Mouse (Mus musculus) small intestine, adult 2 months (tissue): ENCODE results near the gene Hps6. TPM values are rescaled to one million over a fixed set of nuclear protein-coding genes. Genes with fewer than 3 reads are reported as not detected.

Experiments used
- H3K27ac ChIP-seq: fragments of 200-500 bp; 2 replicates; pipeline ENCODE4 v1.5.1; 2012; ENCODE audit warnings: low read depth, low read length, control low read depth, inconsistent platforms; ENCODE audit not compliant: insufficient read depth
- H3K27me3 ChIP-seq: fragments of 200-500 bp; 2 replicates; pipeline ENCODE4 v1.6.1; 2012; ENCODE audit warnings: mild to moderate bottlenecking, moderate library complexity, low read length, inconsistent platforms; ENCODE audit not compliant: control insufficient read depth, insufficient read depth
- H3K36me3 ChIP-seq: fragments of 200-500 bp; 2 replicates; pipeline ENCODE4 v1.6.1; 2012; ENCODE audit warnings: mild to moderate bottlenecking, low read length, control low read depth, inconsistent platforms; ENCODE audit not compliant: control insufficient read depth, insufficient read depth
- H3K4me1 ChIP-seq: fragments of 200-500 bp; 2 replicates; pipeline ENCODE4 v1.6.1; 2012; ENCODE audit warnings: low read length, inconsistent platforms, mixed read lengths; ENCODE audit not compliant: control insufficient read depth, insufficient read depth, insufficient read length
- H3K4me3 ChIP-seq: fragments of 200-500 bp; 2 replicates; pipeline ENCODE4 v1.5.1; 2012; ENCODE audit warnings: low read depth, mild to moderate bottlenecking, control low read depth, inconsistent platforms, low read length, moderate library complexity
- CTCF ChIP-seq: fragments of 200-500 bp; IDR thresholded peaks from 2 replicates; pipeline ENCODE4 v1.5.1; 2012; ENCODE audit warnings: low read depth, mild to moderate bottlenecking, control low read depth, inconsistent platforms, low read length, moderate library complexity, mixed read lengths; ENCODE audit not compliant: insufficient replicate concordance, insufficient read length; ENCODE audit errors: extremely low read depth
- POLR2A ChIP-seq: fragments of 200-500 bp; IDR thresholded peaks from 2 replicates; pipeline ENCODE4 v1.6.1; 2012; ENCODE audit warnings: low read depth, mild to moderate bottlenecking, control low read depth, inconsistent platforms, low read length, moderate library complexity
- WGBS: fragments of 180-500 bp; shearing (Covaris S2); methylation state at CpG from one replicate; pipeline ENCODE4 v1.1.7; 2018; 5-methylcytosine and 5-hydroxymethylcytosine counted together
- polyA plus RNA-seq: library from polyadenylated mRNA; depleted of rRNA; stranded (reverse); fragments of >200 nt; gene quantifications from 2 replicates; pipeline ENCODE4 v1.2.3, GENCODE M21; 2012

Gene Hps6
- polyA plus RNA-seq, 1 experiment = 5.6 TPM

GRCm38 (mm10) chr19:46037243-46037924, 34.1 kb downstream of the Hps6 start:
- Histone ChIP-seq H3K27me3 (no peaks in the 10 kb centered on the region), H3K27ac (no peak overlapping the region), H3K4me3 (peak overlapping the region; percentile 3; the same call in 1 of the 2 replicates), H3K4me1 (peaks cover 23% of the 10 kb centered on the region), H3K36me3 (peaks cover 34% of the 10 kb centered on the region)
- TF ChIP-seq CTCF = no peak
- TF ChIP-seq POLR2A = no peak
- 17% methylated on average over 6 of the region's 6 CpGs for WGBS

- H3K4me1 ChIP-seq = peaks cover 27% of the 10 kb centered on the region
- 9% methylated on average over 13 of the region's 13 CpGs for WGBS
- peak overlapping the region; percentile 64 for H3K4me3 ChIP-seq
- no peaks in the 10 kb centered on the region for H3K27me3 ChIP-seq
- H3K27ac ChIP-seq = no peak overlapping the region
- TF ChIP-seq CTCF (no peak), POLR2A (peak; percentile 25; the same call in 1 of the 2 replicates)
- peaks cover 27% of the 10 kb centered on the region for H3K36me3 ChIP-seq
Observed at GRCm38 (mm10) chr19:46037925-46038850, 34.9 kb downstream of the Hps6 start.

- peak overlapping the region; percentile 64 for H3K4me3 ChIP-seq
- peaks cover 27% of the 10 kb centered on the region for H3K4me1 ChIP-seq
- WGBS = 1% methylated on average over 17 of the region's 17 CpGs
- H3K27me3 ChIP-seq = no peaks in the 10 kb centered on the region
- H3K27ac ChIP-seq = no peak overlapping the region
- TF ChIP-seq CTCF (no peak), POLR2A (no peak)
- peaks cover 20% of the 10 kb centered on the region for H3K36me3 ChIP-seq
Observed at GRCm38 (mm10) chr19:46038851-46039260, 35.5 kb downstream of the Hps6 start.

- no peaks in the 10 kb centered on the region for H3K27me3 ChIP-seq
- H3K4me1 ChIP-seq = peaks cover 27% of the 10 kb centered on the region
- peak; percentile 71 for TF ChIP-seq POLR2A
- no peak for TF ChIP-seq CTCF
- peak overlapping the region; percentile 63 for H3K27ac ChIP-seq
- H3K36me3 ChIP-seq = peaks cover 14% of the 10 kb centered on the region
- peak overlapping the region; percentile 64 for H3K4me3 ChIP-seq
- 2% methylated on average over 28 of the region's 30 CpGs for WGBS
Observed at GRCm38 (mm10) chr19:46039478-46039877, 36.2 kb downstream of the Hps6 start.

GRCm38 (mm10) chr19:46040149-46040902, 37.0 kb downstream of the Hps6 start:
- Histone ChIP-seq H3K4me1 (peaks cover 27% of the 10 kb centered on the region), H3K27me3 (no peaks in the 10 kb centered on the region), H3K27ac (peak overlapping the region; percentile 63), H3K36me3 (peaks cover 5% of the 10 kb centered on the region), H3K4me3 (0 out of 2 replicates have a peak overlapping the region, but pooled peaks have one; percentile 9)
- TF ChIP-seq CTCF (no peak), POLR2A (no peak)
- 48% methylated on average over 14 of the region's 14 CpGs for WGBS

GRCm38 (mm10) chr19:46041299-46041932, 38.1 kb downstream of the Hps6 start:
- TF ChIP-seq POLR2A = no peak
- TF ChIP-seq CTCF = no peak
- H3K27me3 ChIP-seq = no peaks in the 10 kb centered on the region
- H3K36me3 ChIP-seq = no peaks in the 10 kb centered on the region
- no peak overlapping the region for H3K27ac ChIP-seq
- peaks cover 27% of the 10 kb centered on the region for H3K4me1 ChIP-seq
- H3K4me3 ChIP-seq = no peak overlapping the region
- 56% methylated on average over 7 of the region's 7 CpGs for WGBS
